Mouse (Mus musculus) G1E (cell line): ENCODE results near the gene Anxa11. TPM values are rescaled to one million over a fixed set of nuclear protein-coding genes. Genes with fewer than 3 reads are reported as not detected.
"Not testable (repeated sequence)": the region's sequence is repeated elsewhere in the genome, so short reads cannot be mapped to it uniquely, and the experiment has no call there.

Experiments used
- ATAC-seq: 2 replicates; pipeline ENCODE4 v1.8.0; 2016; ENCODE audit warnings: mild to moderate bottlenecking; ENCODE audit not compliant: insufficient number of reproducible peaks, poor library complexity, low FRiP score, severe bottlenecking; ENCODE audit errors: extremely low read depth
- DNase-seq: peaks from one replicate; pipeline ENCODE4 v3.0.0; 2012; ENCODE audit warnings: low spot score
- H3K27me3 ChIP-seq: 2 replicates; pipeline ENCODE4 v1.6.1; 2012; ENCODE audit warnings: mild to moderate bottlenecking, low read length, inconsistent platforms; ENCODE audit not compliant: insufficient read depth
- H3K36me3 ChIP-seq: replicated peaks from 2 replicates; pipeline ENCODE3; 2012; ENCODE audit warnings: mild to moderate bottlenecking, inconsistent platforms
- H3K4me1 ChIP-seq: 2 replicates; pipeline ENCODE4 v1.6.1; 2012; ENCODE audit warnings: low read depth, low read length, inconsistent platforms, mixed read lengths; ENCODE audit not compliant: insufficient read depth
- H3K4me3 ChIP-seq: 2 replicates; pipeline ENCODE4 v1.5.1; 2012; ENCODE audit warnings: low read depth, mild to moderate bottlenecking, inconsistent platforms, low read length, moderate library complexity, mixed read lengths
- H3K9me3 ChIP-seq: replicated peaks from 2 replicates; pipeline ENCODE4 v1.6.1; 2012; ENCODE audit warnings: inconsistent platforms
- CTCF ChIP-seq: IDR thresholded peaks from 2 replicates; pipeline ENCODE4 v1.5.1; 2012; ENCODE audit warnings: low read depth, low read length, inconsistent platforms, mixed read lengths
- GATA1 ChIP-seq: IDR thresholded peaks from 2 replicates; pipeline ENCODE4 v1.6.1; 2012; ENCODE audit warnings: borderline replicate concordance, low read length, inconsistent platforms, mixed read lengths
- GATA2 ChIP-seq: IDR thresholded peaks from 2 replicates; pipeline ENCODE4 v1.6.1; 2012; ENCODE audit warnings: low read depth, low read length, inconsistent platforms, borderline replicate concordance
- POLR2AphosphoS5 ChIP-seq: IDR thresholded peaks from 2 replicates; pipeline ENCODE4 v1.6.1; 2012; ENCODE audit warnings: low read depth, low read length, inconsistent platforms; ENCODE audit not compliant: insufficient replicate concordance
- TAL1 ChIP-seq: conservative IDR thresholded peaks from 2 replicates; pipeline ENCODE4 v1.6.1; 2012; ENCODE audit warnings: low read depth, low read length, inconsistent platforms, mixed read lengths
- polyA plus RNA-seq: library from polyadenylated mRNA; stranded (reverse); fragments of >175 nt; gene quantifications from 2 replicates; pipeline ENCODE4 v1.2.3, GENCODE M21; 2012
- total RNA-seq, 2 experiments: library from RNA; stranded (forward) in 1 of 2; stranded (reverse) in 1 of 2; fragments of 200-1000 nt in 1 of 2; fragments of >200 nt in 1 of 2; fragmentation: Nextera tagmentation in 1 of 2; gene quantifications; 2 replicates each; pipeline ENCODE4 v1.2.3; 2014 to 2017

Gene Anxa11
- total and polyA plus RNA-seq, 3 experiments, result 4.5 to 51.5 (median 24.7) TPM

DNA sequence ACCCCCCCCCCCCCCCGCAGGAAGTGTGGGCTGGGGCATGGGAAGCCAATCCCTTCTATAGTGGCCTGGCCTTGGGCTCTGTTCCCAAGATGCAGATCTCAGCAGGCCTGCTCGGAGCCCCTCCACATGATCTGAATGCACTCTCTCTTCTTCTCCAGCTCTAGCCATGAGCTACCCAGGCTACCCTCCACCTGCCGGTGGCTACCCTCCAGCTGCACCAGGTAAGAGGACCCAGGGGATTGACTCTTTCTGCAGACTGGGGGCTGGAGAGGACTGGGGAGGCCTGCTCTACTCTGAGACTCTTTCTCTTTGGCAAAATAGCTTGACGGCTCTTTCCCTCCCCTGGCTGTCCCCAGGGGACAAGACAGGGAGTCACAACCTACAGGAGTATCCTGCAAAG lies 26.8 kb downstream of the Anxa11 start:
- H3K4me3 ChIP-seq, result no peak overlapping the region
- H3K9me3 ChIP-seq, result no peaks in the 10 kb centered on the region
- peaks cover 34% of the 10 kb centered on the region for H3K36me3 ChIP-seq
- DNase-seq, result no peak
- 0 out of 2 replicates have a peak, but pooled peaks cover 5% of the 10 kb centered on the region for H3K4me1 ChIP-seq
- ATAC-seq, result no peak
- TF ChIP-seq GATA1 (no peak), CTCF (no peak), GATA2 (no peak), TAL1 (no peak), POLR2AphosphoS5 (no peak)
- no peaks in the 10 kb centered on the region for H3K27me3 ChIP-seq

DNA sequence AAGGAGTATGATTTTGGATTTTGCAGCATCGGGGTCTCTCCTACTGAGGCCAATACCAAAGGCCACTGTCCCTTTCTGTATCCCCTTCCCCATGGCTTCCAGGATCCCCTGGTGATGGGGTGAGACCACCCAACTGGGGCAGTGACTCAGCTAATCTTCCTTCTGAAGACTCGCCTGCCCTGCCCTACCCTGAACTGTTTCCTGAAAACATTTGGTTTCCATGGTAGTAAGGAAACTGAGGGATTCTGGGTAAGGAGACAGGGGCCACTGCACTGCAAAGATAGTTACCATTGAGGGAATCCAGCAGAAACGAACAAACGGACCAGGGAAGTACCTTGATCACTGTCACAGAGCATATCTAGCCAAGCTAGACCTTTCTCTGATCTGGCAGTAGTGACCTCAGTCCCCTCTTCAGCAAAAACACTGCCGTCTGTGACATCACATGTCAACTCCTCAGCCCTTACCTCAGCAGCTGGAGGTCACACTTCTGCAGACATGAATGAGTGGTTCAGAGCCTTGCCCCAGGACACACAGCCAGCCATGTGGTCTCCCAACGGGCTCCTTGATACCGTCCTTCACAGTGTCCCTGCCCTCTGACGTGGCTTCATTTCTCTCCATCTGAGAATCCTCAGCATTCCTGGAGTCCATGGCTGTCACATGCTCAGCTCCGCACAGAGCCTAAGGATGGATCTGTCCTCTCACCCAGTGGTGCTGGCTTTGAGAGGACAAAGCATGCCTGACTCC lies 27.4 kb downstream of the Anxa11 start:
- DNase-seq (no peak), ATAC-seq (0 out of 2 replicates have a peak, but pooled peaks have one; percentile 15)
- Histone ChIP-seq H3K4me3 (no peak overlapping the region), H3K27me3 (no peaks in the 10 kb centered on the region), H3K36me3 (peaks cover 40% of the 10 kb centered on the region), H3K4me1 (0 out of 2 replicates have a peak, but pooled peaks cover 5% of the 10 kb centered on the region), H3K9me3 (no peaks in the 10 kb centered on the region)
- no peak for TF ChIP-seq POLR2AphosphoS5
- TF ChIP-seq GATA1, result no peak
- no peak for TF ChIP-seq CTCF
- no peak for TF ChIP-seq GATA2
- TF ChIP-seq TAL1, result no peak

DNA sequence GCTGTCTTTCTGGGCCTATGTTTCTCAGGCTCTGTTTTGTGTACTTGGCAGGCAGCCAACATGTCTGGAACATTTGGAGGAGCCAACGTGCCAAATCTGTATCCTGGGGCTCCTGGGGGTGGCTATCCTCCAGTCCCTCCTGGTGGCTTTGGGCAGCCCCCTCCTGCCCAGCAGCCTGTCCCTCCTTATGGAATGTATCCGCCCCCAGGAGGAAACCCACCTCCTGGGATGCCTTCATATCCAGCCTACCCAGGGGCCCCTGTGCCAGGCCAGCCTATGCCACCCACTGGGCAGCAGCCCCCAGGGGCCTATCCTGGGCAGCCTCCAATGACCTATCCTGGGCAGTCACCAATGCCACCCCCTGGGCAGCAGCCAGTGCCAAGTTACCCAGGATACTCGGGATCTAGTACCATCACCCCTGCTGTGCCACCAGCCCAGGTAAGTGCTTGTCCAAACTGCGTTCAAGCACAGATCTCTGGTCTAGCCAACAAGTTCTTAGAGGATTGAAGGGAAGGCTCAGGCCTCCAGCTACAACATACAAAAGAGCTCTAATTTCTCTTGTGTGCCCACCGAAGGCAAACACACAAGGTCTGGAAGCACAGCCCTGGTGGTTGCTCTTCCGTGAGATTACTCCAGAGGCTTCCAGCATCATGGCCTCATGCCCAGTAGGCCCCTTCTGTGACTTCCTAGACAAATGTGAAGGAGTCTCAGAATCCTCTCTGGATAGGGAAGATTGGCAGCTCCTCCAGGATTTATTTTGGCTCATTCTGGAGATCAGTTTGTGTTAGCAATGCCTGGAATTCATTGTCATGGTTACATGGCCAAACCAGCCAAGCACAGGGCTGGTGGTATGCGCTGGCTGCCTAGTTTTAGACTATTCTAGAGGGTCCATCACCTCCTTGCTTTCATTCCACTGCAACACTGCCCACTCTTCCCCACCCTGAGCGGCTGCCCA lies 30.8 kb downstream of the Anxa11 start:
- 0 out of 2 replicates have a peak, but pooled peaks cover 5% of the 10 kb centered on the region for H3K4me1 ChIP-seq
- TF ChIP-seq POLR2AphosphoS5 (no peak), GATA1 (no peak), CTCF (no peak), TAL1 (no peak), GATA2 (no peak)
- peaks cover 47% of the 10 kb centered on the region for H3K36me3 ChIP-seq
- DNase-seq (no peak), ATAC-seq (no peak)
- H3K27me3 ChIP-seq, result no peaks in the 10 kb centered on the region
- no peak overlapping the region for H3K4me3 ChIP-seq
- no peaks in the 10 kb centered on the region for H3K9me3 ChIP-seq

DNA sequence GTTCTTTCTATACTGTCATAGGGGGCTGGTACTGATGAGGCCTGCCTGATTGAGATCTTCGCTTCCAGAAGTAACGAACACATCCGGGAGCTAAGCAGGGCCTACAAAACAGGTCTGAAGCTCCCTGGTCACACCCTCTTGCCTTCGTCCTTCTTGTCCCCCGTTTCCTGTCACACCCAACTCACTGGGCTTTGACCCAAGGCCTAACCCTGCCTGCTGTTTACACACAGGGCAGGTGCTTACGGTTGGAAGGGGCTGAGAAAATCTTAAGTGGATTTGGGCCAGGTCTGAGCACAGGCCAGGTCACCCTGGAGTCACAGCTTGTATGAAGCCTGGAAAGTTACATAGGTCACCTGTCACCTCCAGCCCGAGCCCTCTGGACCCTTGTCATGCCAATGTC lies 34.7 kb downstream of the Anxa11 start:
- not testable (repeated sequence) for H3K27me3 ChIP-seq, ATAC-seq, H3K9me3 ChIP-seq, H3K4me3 ChIP-seq, DNase-seq, H3K4me1 ChIP-seq
- peaks cover 31% of the 10 kb centered on the region for H3K36me3 ChIP-seq

DNA sequence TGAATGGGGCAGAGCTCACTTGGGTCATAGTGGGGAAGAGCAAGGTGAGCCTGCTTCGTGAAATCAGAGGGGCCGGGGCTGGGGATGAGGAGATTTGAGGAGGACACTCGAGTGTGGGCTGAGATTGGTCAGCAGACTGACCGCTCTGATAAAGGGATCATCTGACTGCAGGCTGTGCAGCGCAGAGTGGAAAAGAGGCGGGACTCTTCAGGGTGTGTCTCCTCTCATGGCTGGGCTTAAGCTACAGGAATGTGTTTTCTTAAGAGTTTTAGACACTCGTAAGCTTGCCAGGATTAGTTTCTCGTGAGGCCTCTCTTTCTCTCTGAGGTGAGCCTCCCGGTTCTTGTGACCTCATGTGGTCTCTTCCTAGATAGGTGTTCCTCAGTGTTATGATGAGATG lies 39.8 kb downstream of the Anxa11 start:
- DNase-seq, H3K27me3 ChIP-seq, H3K4me1 ChIP-seq, H3K4me3 ChIP-seq, H3K36me3 ChIP-seq, H3K9me3 ChIP-seq, ATAC-seq: not testable (repeated sequence)

DNA sequence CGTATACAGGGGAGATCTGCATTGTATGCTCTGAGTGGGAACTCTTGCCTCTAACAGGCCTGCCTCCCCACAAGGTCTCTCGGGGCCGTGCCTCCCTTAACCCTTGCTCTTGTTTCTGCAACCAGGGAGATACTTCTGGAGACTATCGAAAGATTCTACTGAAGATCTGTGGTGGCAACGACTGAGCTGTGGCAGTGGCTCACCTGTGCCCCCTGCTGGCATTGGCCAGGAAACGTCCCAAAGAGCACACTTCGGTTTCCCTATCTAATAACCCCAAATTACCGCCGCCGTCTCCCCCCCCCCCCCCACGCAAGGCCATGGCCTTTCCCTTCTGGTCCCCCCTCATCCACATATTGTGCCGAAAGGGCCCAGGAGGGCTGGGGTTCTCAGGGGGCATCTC lies 43.9 kb downstream of the Anxa11 start:
- not testable (repeated sequence) for H3K9me3 ChIP-seq, H3K4me3 ChIP-seq, H3K4me1 ChIP-seq, H3K27me3 ChIP-seq, H3K36me3 ChIP-seq, ATAC-seq, DNase-seq

DNA sequence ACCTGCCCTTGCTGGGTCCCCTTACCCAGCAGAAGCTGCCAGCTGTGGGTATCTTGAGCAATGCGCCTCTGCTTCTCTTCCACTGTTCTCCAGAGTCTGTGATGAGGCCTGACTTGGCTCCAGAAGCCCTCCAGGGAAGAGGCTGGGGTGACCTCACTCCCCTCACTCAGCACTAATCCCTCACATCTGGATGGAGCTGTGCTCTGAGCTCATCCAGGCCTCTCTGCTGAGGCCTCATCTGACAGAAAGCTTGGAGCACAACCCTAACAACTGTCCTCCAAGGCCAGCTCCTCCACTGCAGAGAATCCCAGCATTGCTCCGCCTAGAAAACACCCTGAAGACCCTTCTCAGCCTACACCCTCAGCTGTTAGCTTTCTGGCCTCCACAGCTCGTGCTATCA lies 52.6 kb downstream of the Anxa11 start:
- not testable (repeated sequence) for DNase-seq, H3K4me3 ChIP-seq

DNA sequence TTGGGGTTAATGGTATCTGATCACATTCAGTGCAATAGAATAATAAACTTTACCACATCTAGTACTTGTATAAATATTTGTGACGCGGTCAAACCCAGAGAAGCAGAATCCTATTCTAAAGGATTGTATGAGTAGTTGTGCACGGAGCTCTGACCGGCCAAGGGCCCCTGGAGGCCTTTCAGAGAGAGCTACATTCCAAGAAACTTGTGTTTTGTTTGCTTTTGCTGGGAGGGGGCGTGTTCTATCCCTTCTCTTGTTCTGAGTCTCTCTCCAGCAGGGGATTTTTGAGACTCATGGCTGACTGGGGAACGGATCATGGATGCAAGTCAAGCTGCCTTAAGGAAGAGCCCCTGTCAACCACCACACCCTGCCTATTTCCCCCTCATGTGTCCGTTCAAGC lies 53.7 kb downstream of the Anxa11 start:
- H3K27me3 ChIP-seq, H3K4me3 ChIP-seq, H3K36me3 ChIP-seq, DNase-seq, ATAC-seq, H3K9me3 ChIP-seq, H3K4me1 ChIP-seq: not testable (repeated sequence)

More for the DNA sequence above, 52.6 kb downstream of the Anxa11 start:
- not testable (repeated sequence) for H3K36me3 ChIP-seq, ATAC-seq, H3K9me3 ChIP-seq, H3K27me3 ChIP-seq, H3K4me1 ChIP-seq

DNA sequence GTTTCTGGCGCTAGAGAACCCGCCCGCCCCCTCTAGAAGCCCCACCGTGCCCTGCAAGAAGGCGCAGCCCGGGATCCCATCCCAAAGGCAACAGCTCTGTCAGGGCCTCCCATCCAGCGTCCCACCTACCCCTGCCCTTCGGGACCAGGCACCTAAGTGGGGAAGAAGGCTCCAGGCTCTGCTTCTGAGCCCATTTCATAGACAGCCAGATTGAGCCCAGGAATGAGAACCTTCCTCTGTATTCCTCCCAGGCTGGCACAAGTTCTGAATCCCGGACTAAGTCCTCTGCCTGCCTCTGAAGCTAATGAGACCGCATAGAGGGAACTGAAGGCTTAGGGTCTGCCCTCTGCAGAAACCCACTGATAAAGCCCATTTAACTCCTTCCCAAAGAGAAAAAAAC lies 61.0 kb downstream of the Anxa11 start, which contains the start of gene Plac9a:
Gene Plac9a, minus strand, starts transcription at position 101 of the 400 bp plus-strand sequence.
- H3K36me3 ChIP-seq, DNase-seq, H3K4me3 ChIP-seq, ATAC-seq, H3K4me1 ChIP-seq, H3K27me3 ChIP-seq, H3K9me3 ChIP-seq: not testable (repeated sequence)

DNA sequence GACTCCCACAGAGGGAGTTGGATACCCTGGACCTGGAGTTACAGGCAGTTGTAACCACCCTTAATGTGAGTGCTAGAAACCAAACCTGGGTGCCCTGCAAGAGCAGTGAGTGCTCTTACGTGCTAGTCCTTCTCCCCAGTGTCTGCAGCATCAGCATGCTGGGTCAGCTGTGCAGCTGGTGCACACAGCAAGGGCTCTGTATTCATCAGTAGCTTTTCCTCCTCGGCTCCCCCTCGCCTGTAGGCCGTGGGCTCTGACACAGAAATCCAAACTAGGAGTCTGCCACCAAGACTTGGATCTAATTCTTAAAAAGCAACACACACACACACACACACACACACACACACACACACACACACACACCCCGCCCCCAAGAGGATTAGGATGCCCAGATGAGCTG lies 63.3 kb downstream of the Anxa11 start:
- not testable (repeated sequence) for H3K9me3 ChIP-seq, H3K27me3 ChIP-seq, H3K4me1 ChIP-seq, H3K4me3 ChIP-seq, H3K36me3 ChIP-seq, DNase-seq, ATAC-seq
